Mouse (Mus musculus): ENCODE measurements around the gene Plb1. TPM values are rescaled to one million over a fixed set of nuclear protein-coding genes. Genes with fewer than 3 reads are reported as not detected.

The Plb1 gene
- total RNA-seq, 2 experiments from 2014 or later: 1.1 to 1.2 TPM

- intact Hi-C loops (cut with DNase I): loop anchor here (5.0 kb wide), 1 partner anchor 61 kb away; no protein-coding TSS in a partner anchor
- no peak for DNase-seq (ENCODE audit: low spot score in 2 of 2)
Measured at GRCm38 (mm10) chr5:32413569-32413968, 181.1 kb downstream of the Plb1 start.

GRCm38 (mm10) chr5:32414461-32414985, 182.0 kb downstream of the Plb1 start:
- intact Hi-C loops (cut with DNase I): loop anchor here (5.0 kb wide), 1 partner anchor 62 kb away; no protein-coding TSS in a partner anchor
- DNase-seq (ENCODE audit: low spot score in 2 of 2): peak in 1 of 2 experiments; percentile 36

DNA sequence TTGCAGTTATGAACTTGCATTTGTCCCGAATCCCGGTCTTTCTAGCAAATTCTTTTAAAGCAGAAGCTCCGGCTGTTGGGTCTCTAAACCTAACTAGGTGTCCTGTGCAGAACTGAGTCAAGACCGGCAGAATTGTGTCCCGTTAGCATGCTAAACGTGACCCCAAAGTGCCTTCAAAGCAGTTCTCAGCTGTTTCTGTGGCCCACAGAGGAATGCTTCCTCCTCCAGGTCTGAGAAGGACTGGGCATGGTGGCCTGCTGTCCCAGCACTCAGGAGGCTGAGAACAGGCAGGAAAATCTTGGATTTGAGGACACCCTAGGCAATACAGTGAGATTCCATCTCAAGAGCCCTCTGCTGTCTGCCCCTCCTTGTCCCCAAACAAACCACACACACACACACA, 183.0 kb downstream of the Plb1 start:
- intact Hi-C loops (cut with DNase I): no loop called here
- no peak for DNase-seq (ENCODE audit: low spot score in 2 of 2)

Other genes with a start within 250 kb of the Plb1 start
- 10 to 100 TPM; 41.8 to 45.5 TPM for gene Fosl2, start 96.9 kb upstream of the Plb1 start, total RNA-seq (2021)
- 100 to 1,000 TPM; 384 to 386 TPM for gene Ppp1cb, start 226.1 kb downstream of the Plb1 start, total RNA-seq (2021)

Data from left cerebral cortex, postnatal 25 days (tissue).